Comparison of ENCODE assay signal across 10 mouse cellular contexts in the genomic region with DNA sequence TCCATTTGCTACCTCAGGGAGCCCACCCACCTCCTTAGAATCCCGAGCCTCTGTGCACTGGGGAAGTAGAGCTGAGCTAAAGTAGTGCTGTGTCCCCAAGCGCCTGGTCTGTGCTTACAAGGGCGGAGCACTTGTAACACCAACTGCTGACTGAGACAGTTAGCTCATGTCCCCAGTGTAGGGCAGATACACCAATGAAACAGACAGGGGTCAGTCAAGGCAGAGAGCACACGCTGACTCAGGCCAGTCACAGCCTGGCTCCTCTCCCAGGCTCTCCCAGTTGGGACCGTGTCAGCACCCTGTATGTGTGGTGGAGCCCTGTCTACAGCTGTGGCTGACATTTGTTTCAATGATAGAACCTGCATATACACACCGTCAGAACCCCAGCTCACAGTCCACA. TPM values are rescaled to one million over a fixed set of nuclear protein-coding genes. Genes with fewer than 3 reads are reported as not detected.
DNase-seq lines count a peak whose midpoint lies in the region; ATAC-seq lines count a peak whose summit lies in the region.
"Had no signal": no experiment of that assay in that cellular context is flagged by ENCODE, and none has a peak within 500 bp of the region (broad histone marks: within the 10 kb centered on the region; RNA-seq: fewer than 3 reads in every experiment).

No protein-coding gene starts in this region.

- intact Hi-C loops in left cerebral cortex, postnatal 14 days (cut with DNase I), result no loop called here

- no peak overlapping the region for H3K4me3 ChIP-seq in lung, embryonic 16.5 days (ENCODE audit: low read length)

- peak; percentile 23 for ATAC-seq in lung, embryonic 16.5 days (ENCODE audit: low read depth)
- ATAC-seq: hindbrain, postnatal 0 days had no signal

- no peaks in the 10 kb centered on the region for H3K9me3 ChIP-seq in lung, embryonic 16.5 days (ENCODE audit: control insufficient read depth, low read length)

- H3K4me2 ChIP-seq in lung, embryonic 16.5 days (ENCODE audit: low read depth, low read length), result no peak overlapping the region

- H3K36me3 ChIP-seq in lung, embryonic 16.5 days (ENCODE audit: control insufficient read depth, insufficient read depth, low read length), result no peaks in the 10 kb centered on the region

- no peak for DNase-seq in lung, postnatal 14 days
- peak; percentile 98 for DNase-seq in heart, adult 11 months
- peak; percentile 33 for DNase-seq in kidney, postnatal 14 days
- peak; percentile 91 for DNase-seq in skeletal muscle tissue, adult 2 months (ENCODE audit: low read depth, low spot score)
- no peak for DNase-seq in embryo, embryonic 11 days
- no peak for DNase-seq in retina, embryonic 14.5 days (ENCODE audit: low spot score)
- DNase-seq in left cerebral cortex, postnatal 14 days (ENCODE audit: low spot score in 2 of 2), result no peak
- DNase-seq: cerebellum, postnatal 14 days had no signal

- H3K27me3 ChIP-seq in lung, embryonic 16.5 days (ENCODE audit: control insufficient read depth, insufficient read depth, low read depth, low read length), result no peaks in the 10 kb centered on the region; the same call in 1 of the 2 replicates

- H3K9ac ChIP-seq in lung, embryonic 16.5 days (ENCODE audit: low read length), result 0 out of 2 replicates have a peak overlapping the region, but pooled peaks have one; percentile 13

- 62% methylated on average over 6 of the region's 6 CpGs for WGBS in lung, embryonic 16.5 days

- H3K4me1 ChIP-seq in lung, embryonic 16.5 days (replicated peaks; ENCODE audit: control insufficient read depth, insufficient read depth, low read length), result peaks cover 17% of the 10 kb centered on the region

- no peak overlapping the region for H3K27ac ChIP-seq in lung, embryonic 16.5 days (ENCODE audit: low read length)
- H3K27ac ChIP-seq: hindbrain, postnatal 0 days had no signal

RNA-seq across cellular contexts. Expression of a gene that starts 25.8 kb away (rescaled TPM):
- 5.2 and 7.0 TPM in 2 replicates for polyA plus RNA-seq in lung, embryonic 16.5 days (2015; fragmentation: Nextera tagmentation; extraction: Ambion mirVana)
- total RNA-seq in left cerebral cortex, postnatal 14 days (2021), result 1 to 10 TPM; 2.2 to 2.6 TPM

Comparison
In these comparisons a context has a peak if more than half of its experiments do, and no peak if none do; other contexts are left out.
1. DNase-seq: peak in heart, adult 11 months (single experiment), kidney, postnatal 14 days (single experiment) and skeletal muscle tissue, adult 2 months (single experiment); none in lung, postnatal 14 days (single experiment), embryo, embryonic 11 days (single experiment), retina, embryonic 14.5 days (single experiment) and left cerebral cortex, postnatal 14 days (0 of 2).